Mouse (Mus musculus) MEL (cell line): Measurements from ENCODE around the gene Rpl19. TPM values are rescaled to one million over a fixed set of nuclear protein-coding genes. Genes with fewer than 3 reads are reported as not detected.

ENCODE experiments used
- DNase-seq: peaks from one replicate; pipeline ENCODE4 v3.0.0; 2011; ENCODE audit warnings: low read depth, low spot score
- H3K27ac ChIP-seq: 2 replicates; pipeline ENCODE4 v1.5.1; 2012; ENCODE audit warnings: low read depth, mild to moderate bottlenecking, control low read depth, low read length, moderate library complexity; ENCODE audit not compliant: control insufficient read depth
- H3K27me3 ChIP-seq, 2 experiments: fragments of 150-350 bp in 1 of 2; sonication (generic) in 1 of 2; 2 replicates each; pipeline ENCODE4 v1.6.1; 2012; ENCODE audit warnings: low read length in 2 of 2, mild to moderate bottlenecking in 2 of 2, improper control_type of control experiment in 1 of 2, moderate library complexity in 1 of 2; ENCODE audit not compliant: insufficient read depth in 2 of 2, control insufficient read depth in 1 of 2
- H3K36me3 ChIP-seq, 2 experiments: 2 replicates each; pipeline ENCODE4 v1.6.1; 2012 to 2014; ENCODE audit warnings: low read length in 2 of 2, improper control_type of control experiment in 1 of 2, inconsistent platforms in 1 of 2, mild to moderate bottlenecking in 1 of 2; ENCODE audit not compliant: insufficient read depth in 2 of 2, control insufficient read depth in 1 of 2
- H3K4me1 ChIP-seq, 2 experiments: fragments of 150-350 bp in 1 of 2; sonication (generic) in 1 of 2; 2 replicates each; pipeline ENCODE4 v1.6.1; 2012; ENCODE audit warnings: low read length in 2 of 2, improper control_type of control experiment in 1 of 2, mild to moderate bottlenecking in 1 of 2; ENCODE audit not compliant: insufficient read depth in 2 of 2, control insufficient read depth in 1 of 2
- H3K4me3 ChIP-seq, 2 experiments: fragments of 150-350 bp in 1 of 2; sonication (generic) in 1 of 2; 2 replicates each; pipeline ENCODE4 v1.5.1; 2012; ENCODE audit warnings: low read depth in 2 of 2, low read length in 2 of 2, mild to moderate bottlenecking in 2 of 2, moderate library complexity in 2 of 2, control low read depth in 1 of 2, improper control_type of control experiment in 1 of 2; ENCODE audit not compliant: control insufficient read depth in 1 of 2, insufficient read depth in 1 of 2
- H3K79me2 ChIP-seq: 2 replicates; pipeline ENCODE4 v1.6.1; 2012; ENCODE audit warnings: mild to moderate bottlenecking, low read length, moderate library complexity; ENCODE audit not compliant: control insufficient read depth, poor library complexity, insufficient read depth
- H3K9ac ChIP-seq: 2 replicates; pipeline ENCODE4 v1.6.1; 2012; ENCODE audit warnings: low read depth, mild to moderate bottlenecking, control low read depth, low read length, moderate library complexity; ENCODE audit not compliant: control insufficient read depth, poor library complexity, severe bottlenecking
- H3K9me3 ChIP-seq: fragments of 150-350 bp; sonication (generic); replicated peaks from 2 replicates; pipeline ENCODE4 v1.6.1; 2012; ENCODE audit warnings: mild to moderate bottlenecking, low read length, improper control_type of control experiment, moderate library complexity; ENCODE audit not compliant: insufficient read depth
- CHD1 ChIP-seq: IDR thresholded peaks from 2 replicates; pipeline ENCODE4 v1.6.1; 2012; ENCODE audit warnings: low read depth, mild to moderate bottlenecking, inconsistent platforms, low read length, improper control_type of control experiment
- ELF1 ChIP-seq: IDR thresholded peaks from 2 replicates; pipeline ENCODE4 v1.6.1; 2014; ENCODE audit warnings: low read depth, mild to moderate bottlenecking, inconsistent platforms, low read length, improper control_type of control experiment, moderate library complexity
- GABPA ChIP-seq: IDR thresholded peaks from 2 replicates; pipeline ENCODE4 v1.6.1; 2012; ENCODE audit warnings: low read depth, mild to moderate bottlenecking, inconsistent platforms, low read length, improper control_type of control experiment, moderate library complexity
- GATA1 ChIP-seq: IDR thresholded peaks from 2 replicates; pipeline ENCODE4 v1.6.1; 2011; ENCODE audit warnings: low read depth, low read length, improper control_type of control experiment
- HCFC1 ChIP-seq: IDR thresholded peaks from 2 replicates; pipeline ENCODE4 v1.6.1; 2012; ENCODE audit warnings: low read depth, mild to moderate bottlenecking, inconsistent platforms, low read length, improper control_type of control experiment, moderate library complexity
- KAT2A ChIP-seq: conservative IDR thresholded peaks from 2 replicates; pipeline ENCODE4 v1.6.1; 2012; ENCODE audit warnings: low read depth, low read length, improper control_type of control experiment, inconsistent platforms
- MAFK ChIP-seq: IDR thresholded peaks from 2 replicates; pipeline ENCODE4 v1.6.1; 2011; ENCODE audit warnings: low read depth, mild to moderate bottlenecking, low read length, improper control_type of control experiment, borderline replicate concordance
- MAX ChIP-seq: IDR thresholded peaks from 2 replicates; pipeline ENCODE4 v1.6.1; 2011; ENCODE audit warnings: low read length, improper control_type of control experiment
- MEF2A ChIP-seq: IDR thresholded peaks from 2 replicates; pipeline ENCODE4 v1.6.1; 2014; ENCODE audit warnings: low read depth, mild to moderate bottlenecking, inconsistent platforms, low read length, improper control_type of control experiment; ENCODE audit not compliant: poor library complexity, insufficient replicate concordance, severe bottlenecking; ENCODE audit errors: extremely low read depth
- POLR2A ChIP-seq, 2 experiments: IDR thresholded peaks; 2 replicates each; pipeline ENCODE4 v1.6.1; 2011 to 2012; ENCODE audit warnings: low read length in 2 of 2, mild to moderate bottlenecking in 2 of 2, control low read depth in 1 of 2, improper control_type of control experiment in 1 of 2, low read depth in 1 of 2, moderate library complexity in 1 of 2; ENCODE audit not compliant: control insufficient read depth in 1 of 2, insufficient read depth in 1 of 2, poor library complexity in 1 of 2
- POLR2AphosphoS2 ChIP-seq: IDR thresholded peaks from 2 replicates; pipeline ENCODE4 v1.6.1; 2011; ENCODE audit warnings: low read length, improper control_type of control experiment
- RCOR1 ChIP-seq: IDR thresholded peaks from 2 replicates; pipeline ENCODE4 v1.6.1; 2012; ENCODE audit warnings: low read depth, mild to moderate bottlenecking, inconsistent platforms, low read length, improper control_type of control experiment
- TBP ChIP-seq: IDR thresholded peaks from 2 replicates; pipeline ENCODE4 v1.8.0; 2011; ENCODE audit warnings: low read depth, low read length, improper control_type of control experiment
- TCF12 ChIP-seq: IDR thresholded peaks from 2 replicates; pipeline ENCODE4 v1.6.1; 2014; ENCODE audit warnings: low read depth, mild to moderate bottlenecking, inconsistent platforms, low read length, improper control_type of control experiment, moderate library complexity
- USF1 ChIP-seq: IDR thresholded peaks from 2 replicates; pipeline ENCODE4 v1.6.1; 2014; ENCODE audit warnings: low read depth, mild to moderate bottlenecking, inconsistent platforms, low read length, improper control_type of control experiment, moderate library complexity
- ZMIZ1 ChIP-seq: IDR thresholded peaks from 2 replicates; pipeline ENCODE4 v1.6.1; 2012; ENCODE audit warnings: low read depth, mild to moderate bottlenecking, inconsistent platforms, low read length, improper control_type of control experiment, moderate library complexity
- polyA plus RNA-seq, 2 experiments: library from polyadenylated mRNA; stranded (reverse) in 1 of 2; unstranded in 1 of 2; fragments of >175 nt in 1 of 2; fragments of >200 nt in 1 of 2; gene quantifications; 2 replicates each; pipeline versions ENCODE4 v1.2.1 to v1.2.4; 2012; ENCODE audit warnings: low replicate concordance in 2 of 2, low read depth in 1 of 2; ENCODE audit not compliant: insufficient read length in 2 of 2, insufficient read depth in 1 of 2, missing spikeins in 1 of 2
- total RNA-seq: library from RNA; depleted of rRNA; stranded (reverse); fragments of 300-350 nt; gene quantifications from 2 replicates; pipeline ENCODE4 v1.2.3, GENCODE M21; 2012

Gene Rpl19
- total and polyA plus RNA-seq, 3 experiments, result 210 to 4,715 (median 2,650) TPM

- DNase-seq, result no peak
- peaks cover 6 to 26% of the 10 kb centered on the region in 2 experiments; a peak in 3 of 4 replicates for H3K4me1 ChIP-seq
- no peaks in the 10 kb centered on the region for H3K27me3 ChIP-seq
- H3K4me3 ChIP-seq, result peak overlapping the region; percentile 81 to 93
- peak overlapping the region; percentile 90 for H3K27ac ChIP-seq
- H3K79me2 ChIP-seq, result peaks cover 28% of the 10 kb centered on the region
- H3K9ac ChIP-seq, result peak overlapping the region; percentile 96
- H3K9me3 ChIP-seq, result no peaks in the 10 kb centered on the region
- TF ChIP-seq MAX (no peak), MEF2A (no peak), USF1 (no peak), RCOR1 (no peak), GATA1 (peak; percentile 88), CHD1 (no peak), HCFC1 (no peak)
- H3K36me3 ChIP-seq, result peaks cover 12 to 20% of the 10 kb centered on the region in 2 experiments
Measured at GRCm38 (mm10) chr11:98026248-98026569, 301 bp upstream of the Rpl19 start.

- Histone ChIP-seq H3K4me3 (peak overlapping the region; percentile 81 to 93), H3K9me3 (no peaks in the 10 kb centered on the region), H3K36me3 (peaks cover 12 to 20% of the 10 kb centered on the region in 2 experiments), H3K27me3 (no peaks in the 10 kb centered on the region), H3K27ac (peak overlapping the region; percentile 90), H3K79me2 (peaks cover 25% of the 10 kb centered on the region), H3K4me1 (peaks cover 6 to 22% of the 10 kb centered on the region in 2 experiments; a peak in 3 of 4 replicates), H3K9ac (peak overlapping the region; percentile 96)
- TF ChIP-seq TCF12 (no peak), KAT2A (no peak; the same call in 1 of the 2 replicates), ZMIZ1 (no peak), MAX (no peak), POLR2A (IDR thresholded peaks at IDR 0.05; ENCODE audit: control insufficient read depth in 1 of 2, insufficient read depth in 1 of 2, low read depth in 1 of 2, low read length in 2 of 2, poor library complexity in 1 of 2) (peak in 1 of 2 experiments; percentile 2; a peak in 2 of 4 replicates), ELF1 (peak; percentile 52), TBP (0 out of 2 replicates have a peak, but pooled peaks have one; percentile 32), POLR2AphosphoS2 (peak; percentile 51; the same call in 1 of the 2 replicates), MAFK (no peak), GABPA (no peak)
- DNase-seq, result peak; percentile 67
Measured at GRCm38 (mm10) chr11:98027297-98027688, 783 bp downstream of the Rpl19 start.
